Mouse (Mus musculus) olfactory bulb, adult 2 months (tissue): ENCODE measurements at regions not wholly inside any gene's neighbourhood (a gene's known extent, or its start where the extent isn't known, plus 50 kb on each side); places are given as distances from the start of the nearest gene placed in this dataset.

Experiments used
- H3K27ac ChIP-seq: fragments of 200-500 bp; 2 replicates; pipeline ENCODE4 v1.5.1; 2012; ENCODE audit warnings: low read depth, low read length; ENCODE audit not compliant: insufficient read depth
- H3K4me1 ChIP-seq: fragments of 200-500 bp; 2 replicates; pipeline ENCODE4 v1.6.1; 2012; ENCODE audit warnings: low read length; ENCODE audit not compliant: control insufficient read depth, insufficient read depth
- H3K4me3 ChIP-seq: fragments of 200-500 bp; 2 replicates; pipeline ENCODE4 v1.5.1; 2012; ENCODE audit warnings: mild to moderate bottlenecking, low read depth, low read length, moderate library complexity; ENCODE audit not compliant: insufficient read depth
- CTCF ChIP-seq: fragments of 200-500 bp; IDR thresholded peaks from 2 replicates; pipeline ENCODE4 v1.5.1; 2012; ENCODE audit warnings: low read depth, mild to moderate bottlenecking, low read length, moderate library complexity; ENCODE audit not compliant: insufficient read depth
- POLR2A ChIP-seq: fragments of 200-500 bp; IDR thresholded peaks from 2 replicates; pipeline ENCODE4 v1.6.1; 2012; ENCODE audit warnings: mild to moderate bottlenecking, low read depth, low read length, moderate library complexity; ENCODE audit not compliant: insufficient read depth
- WGBS: fragments of 180-500 bp; shearing (Covaris S2); methylation state at CpG from one replicate; pipeline ENCODE4 v1.1.7; 2018; 5-methylcytosine and 5-hydroxymethylcytosine counted together

DNA sequence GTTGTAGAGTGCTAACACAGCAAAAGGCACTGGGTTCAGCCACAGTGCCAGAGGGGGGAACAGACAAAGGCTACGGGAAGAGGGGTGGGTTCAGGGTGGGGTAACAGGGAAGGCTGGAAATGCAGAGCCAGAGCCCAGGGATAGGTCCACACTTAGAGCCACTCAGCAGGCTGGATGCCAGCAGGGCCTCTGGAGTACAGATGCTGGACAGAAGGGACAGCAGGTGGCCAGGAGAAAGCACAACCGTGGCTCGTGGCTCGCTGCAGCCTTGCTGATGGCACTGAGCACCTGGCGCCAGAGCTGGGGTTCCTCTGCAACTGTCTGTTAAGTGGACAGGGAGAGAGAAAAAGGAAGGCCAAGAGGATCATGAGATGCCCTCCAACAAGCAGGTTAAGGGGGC, 174.2 kb downstream of the Mroh4 start:
- 87% methylated on average over 5 of the region's 5 CpGs for WGBS
- Histone ChIP-seq H3K4me3 (no peak overlapping the region), H3K27ac (no peak overlapping the region), H3K4me1 (peaks cover 9% of the 10 kb centered on the region)
- no peak for TF ChIP-seq POLR2A
- TF ChIP-seq CTCF = no peak

DNA sequence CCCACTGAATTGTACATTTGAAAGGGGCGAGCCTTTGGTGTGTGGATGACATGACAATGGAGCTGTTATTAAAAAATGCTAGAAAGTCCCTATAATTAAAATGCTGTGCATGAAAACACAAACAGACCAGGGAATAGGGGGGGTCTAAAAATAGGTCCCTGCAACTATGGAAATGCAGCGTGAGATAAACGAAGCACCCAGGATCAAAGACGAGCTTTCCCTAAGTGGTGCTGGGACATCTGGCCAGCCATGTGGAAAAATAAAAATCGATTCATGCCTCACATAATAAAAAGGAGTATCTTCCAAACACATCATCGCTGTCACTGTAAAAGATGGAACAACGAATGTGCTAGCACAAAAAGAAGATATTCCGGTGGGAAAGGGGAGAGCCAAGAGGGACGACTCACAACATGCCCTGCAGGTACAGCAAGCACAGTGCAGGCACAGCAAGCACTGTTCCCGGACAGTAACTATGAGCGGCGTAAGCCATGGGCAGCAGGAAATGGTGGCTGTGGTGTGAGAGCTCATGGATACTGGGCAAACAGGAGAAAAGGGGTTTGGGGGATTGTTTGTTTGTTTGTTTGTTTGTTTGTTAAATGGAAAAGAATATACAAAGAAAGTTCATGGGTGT, 176.7 kb downstream of the Mroh4 start:
- TF ChIP-seq CTCF (no peak), POLR2A (no peak)
- Histone ChIP-seq H3K27ac (peak overlapping the region; percentile 56), H3K4me1 (peaks cover 13% of the 10 kb centered on the region), H3K4me3 (no peak overlapping the region)
- WGBS = 51% methylated on average over 12 of the region's 12 CpGs

DNA sequence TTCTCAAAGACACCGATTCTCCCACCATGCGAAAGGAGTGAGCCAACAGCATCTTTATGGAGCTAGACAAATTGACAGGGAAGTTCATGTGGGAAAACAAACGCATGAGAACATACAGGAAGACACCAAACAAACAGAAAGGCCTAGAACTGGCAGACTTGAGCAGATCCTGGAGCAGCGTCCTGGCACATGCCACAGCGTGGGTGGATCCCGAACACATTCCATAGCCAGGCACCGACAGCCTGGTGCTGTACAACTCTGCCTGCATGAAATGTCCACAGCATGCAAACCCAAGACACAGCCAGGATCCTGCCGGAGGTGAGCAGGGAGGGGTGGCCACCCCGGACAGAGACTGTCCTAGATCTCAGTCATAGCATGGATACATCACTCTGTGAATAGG, 177.2 kb downstream of the Mroh4 start:
- H3K4me1 ChIP-seq = peaks cover 13% of the 10 kb centered on the region
- peak overlapping the region; percentile 13 for H3K27ac ChIP-seq
- TF ChIP-seq CTCF = no peak
- TF ChIP-seq POLR2A = no peak

DNA sequence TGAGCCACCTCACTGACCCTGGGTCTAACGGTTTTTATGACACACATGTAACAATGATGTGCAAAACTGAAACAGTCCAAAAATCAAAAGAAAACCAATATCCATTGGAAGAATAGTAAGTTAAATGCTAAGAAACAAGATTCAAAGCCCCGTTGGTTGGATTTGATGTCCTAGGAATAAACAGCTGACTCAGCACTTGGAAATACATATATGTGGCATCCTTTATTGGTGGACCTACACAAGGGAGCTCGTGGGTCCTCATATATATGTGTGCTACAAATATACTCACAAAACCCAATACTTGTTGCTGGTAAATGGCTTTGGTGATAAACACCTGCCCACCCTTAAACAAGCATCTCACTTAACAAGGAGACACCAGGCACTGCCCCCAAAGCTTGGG, 178.2 kb downstream of the Mroh4 start:
- TF ChIP-seq POLR2A (no peak), CTCF (no peak)
- 91% methylated on average over 3 of the region's 3 CpGs for WGBS
- Histone ChIP-seq H3K27ac (no peak overlapping the region), H3K4me3 (no peak overlapping the region), H3K4me1 (peaks cover 15% of the 10 kb centered on the region)

More for the DNA sequence above, 177.2 kb downstream of the Mroh4 start:
- 50% methylated on average over 9 of the region's 9 CpGs for WGBS
- no peak overlapping the region for H3K4me3 ChIP-seq

DNA sequence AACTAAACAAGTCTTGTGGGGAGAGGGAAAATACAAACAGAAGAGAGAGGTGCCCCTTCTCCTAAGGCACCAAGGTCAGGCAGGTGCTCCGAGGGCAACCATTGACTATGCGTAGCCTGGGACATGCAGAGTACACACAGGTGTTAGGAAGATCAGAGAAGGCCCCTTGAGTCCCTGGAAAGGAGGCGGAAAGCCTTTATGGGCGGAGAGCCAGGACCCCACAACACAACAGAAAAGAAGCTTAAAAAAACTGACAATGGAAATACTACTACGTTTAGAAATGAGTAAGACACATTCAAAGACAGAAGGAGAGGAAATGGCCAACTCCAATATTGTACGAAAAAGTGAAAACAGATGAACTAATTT, 179.5 kb downstream of the Mroh4 start:
- WGBS = 82% methylated on average over 6 of the region's 6 CpGs
- Histone ChIP-seq H3K4me3 (no peak overlapping the region), H3K27ac (no peak overlapping the region), H3K4me1 (peaks cover 22% of the 10 kb centered on the region)
- no peak for TF ChIP-seq CTCF
- TF ChIP-seq POLR2A = no peak

DNA sequence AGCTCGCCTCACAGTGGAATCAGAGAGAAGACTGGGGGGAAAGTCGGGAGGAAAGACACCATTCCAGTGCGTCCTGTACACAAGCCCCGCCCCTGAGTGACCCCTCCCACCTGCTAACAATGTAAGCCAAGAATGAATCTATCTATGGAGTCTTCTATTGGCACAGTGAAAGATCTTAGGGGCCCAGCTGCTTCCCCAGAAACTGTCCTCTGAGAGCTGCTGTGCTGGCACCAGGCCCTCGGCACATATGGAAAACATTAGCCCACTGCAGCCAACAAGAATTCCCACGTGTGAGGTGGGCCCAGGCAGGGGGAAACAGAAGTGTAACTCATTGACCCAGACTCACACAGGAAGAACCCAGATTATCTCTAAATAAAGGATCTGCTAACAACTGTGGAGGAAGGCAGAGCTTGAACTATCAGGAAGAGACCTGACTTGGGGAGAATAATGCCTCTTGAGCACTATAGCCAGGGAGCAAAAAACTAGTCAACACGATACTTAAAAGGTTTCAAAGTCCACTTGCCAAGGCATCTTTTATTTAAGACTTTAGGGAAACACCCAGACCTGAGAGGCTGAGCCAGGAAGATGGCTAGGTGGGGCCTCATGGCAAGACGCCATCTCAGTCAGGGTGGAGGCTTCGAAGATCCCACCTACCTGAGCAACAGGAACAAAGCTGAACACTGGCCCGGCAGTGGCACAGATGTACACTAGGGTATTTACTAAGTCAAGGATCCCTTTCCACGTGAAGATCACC, 180.1 kb downstream of the Mroh4 start:
- Histone ChIP-seq H3K27ac (no peak overlapping the region), H3K4me3 (no peak overlapping the region), H3K4me1 (peaks cover 22% of the 10 kb centered on the region)
- TF ChIP-seq POLR2A = no peak
- no peak for TF ChIP-seq CTCF
- 80% methylated on average over 11 of the region's 11 CpGs for WGBS

DNA sequence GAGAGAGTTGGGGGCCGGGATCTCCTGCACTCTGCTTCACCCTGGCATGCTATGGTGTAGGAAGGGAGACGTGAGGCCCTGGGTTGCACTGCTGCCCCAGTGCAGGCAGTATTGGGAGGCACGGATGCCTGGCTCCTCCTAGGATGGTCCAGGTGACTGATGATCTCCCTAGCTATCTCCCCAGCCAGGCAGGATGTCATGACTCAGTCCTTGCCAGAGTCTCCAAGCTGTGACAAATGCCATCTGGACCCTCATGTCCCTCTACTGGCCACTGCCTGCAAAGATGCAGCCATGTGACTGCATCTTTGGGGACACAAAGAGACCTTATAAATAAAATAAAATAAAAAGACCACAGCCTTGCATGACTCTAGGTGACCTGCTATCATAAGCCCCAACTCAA, 181.6 kb downstream of the Mroh4 start:
- TF ChIP-seq CTCF (no peak), POLR2A (no peak)
- WGBS = 89% methylated on average over 3 of the region's 3 CpGs

DNA sequence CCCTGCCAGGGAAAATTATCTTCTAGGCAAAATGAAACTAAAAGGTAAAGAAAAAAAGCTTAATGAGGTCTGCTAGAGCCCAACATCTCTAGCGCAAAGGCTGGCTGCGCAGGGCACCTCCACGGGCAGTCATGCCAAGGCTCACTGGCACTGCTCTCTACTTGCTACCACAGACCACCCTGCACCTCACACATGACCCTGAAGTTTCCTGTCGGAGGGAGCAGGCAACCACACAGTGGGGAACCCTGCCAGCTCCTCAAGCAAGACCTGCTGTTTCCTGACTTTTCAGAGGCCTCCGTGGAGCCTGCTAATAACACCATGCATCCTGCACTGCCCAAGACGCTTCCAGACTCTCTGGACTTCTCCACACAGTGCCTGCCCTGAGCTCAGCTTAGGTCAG, 182.3 kb downstream of the Mroh4 start:
- Histone ChIP-seq H3K4me1 (peaks cover 16% of the 10 kb centered on the region), H3K27ac (no peak overlapping the region), H3K4me3 (no peak overlapping the region)
- WGBS = 82% methylated on average over 6 of the region's 6 CpGs
- TF ChIP-seq POLR2A (no peak), CTCF (no peak)

More for the DNA sequence above, 181.6 kb downstream of the Mroh4 start:
- H3K4me3 ChIP-seq = no peak overlapping the region
- H3K27ac ChIP-seq = no peak overlapping the region
- peaks cover 20% of the 10 kb centered on the region for H3K4me1 ChIP-seq

DNA sequence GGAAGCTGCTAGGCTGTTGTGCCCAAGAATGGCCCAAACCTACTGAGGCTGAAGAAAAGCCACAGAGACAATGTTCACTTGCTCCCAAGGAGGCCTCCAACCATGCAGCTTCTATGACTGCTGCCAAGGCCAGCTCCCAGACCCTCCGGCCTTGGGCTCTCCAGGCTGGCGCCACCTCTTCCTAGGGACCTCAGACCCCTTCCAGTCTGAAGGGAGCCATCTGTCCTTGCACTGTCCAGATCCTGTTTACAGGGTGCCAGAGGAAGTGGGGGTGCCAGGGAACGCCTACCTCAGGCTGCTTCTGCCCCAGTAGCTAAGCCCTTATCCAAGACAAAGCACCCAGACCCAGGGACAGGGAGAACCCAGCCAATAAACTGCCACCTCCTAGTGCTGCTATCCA, 183.7 kb downstream of the Mroh4 start:
- H3K4me1 ChIP-seq = peaks cover 13% of the 10 kb centered on the region
- no peak overlapping the region for H3K27ac ChIP-seq
- WGBS = 91% methylated on average over 3 of the region's 3 CpGs
- H3K4me3 ChIP-seq = no peak overlapping the region
- TF ChIP-seq CTCF (no peak), POLR2A (no peak)
